Mouse (Mus musculus) G1E (cell line): ENCODE measurements around the gene Qser1.

Experiments
- GATA1 ChIP-seq: IDR thresholded peaks from 2 replicates; pipeline ENCODE4 v1.6.1; 2012; ENCODE audit warnings: borderline replicate concordance, low read length, inconsistent platforms, mixed read lengths
- TAL1 ChIP-seq: conservative IDR thresholded peaks from 2 replicates; pipeline ENCODE4 v1.6.1; 2012; ENCODE audit warnings: low read depth, low read length, inconsistent platforms, mixed read lengths

- TF ChIP-seq TAL1 (no peak), GATA1 (no peak)
Observed at GRCm38 (mm10) chr2:104740248-104740949, 76.2 kb downstream of the Qser1 start.
